Mouse (Mus musculus) right cerebral cortex, postnatal 10 days (tissue): ENCODE results near the gene Ap3b1.

ENCODE experiments used
- DNase-seq, 2 experiments: peaks; one replicate each; pipeline ENCODE4 v3.0.0; 2021; ENCODE audit warnings: low spot score in 2 of 2

Ap3b1 gene

GRCm38 (mm10) chr13:94537336-94537735 is 178.6 kb downstream of the Ap3b1 start:
- no peak for DNase-seq

GRCm38 (mm10) chr13:94539851-94540646 is 181.3 kb downstream of the Ap3b1 start:
- no peak for DNase-seq

- no peak for DNase-seq
Measured at GRCm38 (mm10) chr13:94542061-94542460, 183.3 kb downstream of the Ap3b1 start.

- DNase-seq: no peak
Measured at GRCm38 (mm10) chr13:94544211-94544610, 185.5 kb downstream of the Ap3b1 start.

- no peak for DNase-seq
Measured at GRCm38 (mm10) chr13:94545739-94546138, 187.0 kb downstream of the Ap3b1 start.

- no peak for DNase-seq
Measured at GRCm38 (mm10) chr13:94546246-94546645, 187.5 kb downstream of the Ap3b1 start.

GRCm38 (mm10) chr13:94549580-94549979 is 190.8 kb downstream of the Ap3b1 start:
- no peak for DNase-seq

- no peak for DNase-seq
Measured at GRCm38 (mm10) chr13:94550037-94550436, 191.3 kb downstream of the Ap3b1 start.

GRCm38 (mm10) chr13:94560011-94560410 is 201.3 kb downstream of the Ap3b1 start:
- peak; percentile 78 to 87 for DNase-seq

GRCm38 (mm10) chr13:94560878-94561277 is 202.1 kb downstream of the Ap3b1 start:
- no peak for DNase-seq

- no peak for DNase-seq
Measured at GRCm38 (mm10) chr13:94562652-94563339, 204.0 kb downstream of the Ap3b1 start.

GRCm38 (mm10) chr13:94563836-94564235 is 205.1 kb downstream of the Ap3b1 start:
- DNase-seq: no peak

- DNase-seq: no peak
Measured at GRCm38 (mm10) chr13:94564351-94564994, 205.7 kb downstream of the Ap3b1 start.

GRCm38 (mm10) chr13:94565176-94565575 is 206.4 kb downstream of the Ap3b1 start:
- no peak for DNase-seq

- no peak for DNase-seq
Measured at GRCm38 (mm10) chr13:94565616-94566015, 206.9 kb downstream of the Ap3b1 start.

- no peak for DNase-seq
Measured at GRCm38 (mm10) chr13:94567739-94568138, 209.0 kb downstream of the Ap3b1 start.

GRCm38 (mm10) chr13:94571001-94571400 is 212.2 kb downstream of the Ap3b1 start:
- peak in 1 of 2 experiments; percentile 10 for DNase-seq

- DNase-seq: peak in 1 of 2 experiments; percentile 45
Measured at GRCm38 (mm10) chr13:94573356-94573755, 214.6 kb downstream of the Ap3b1 start.

GRCm38 (mm10) chr13:94573833-94574232 is 215.1 kb downstream of the Ap3b1 start:
- DNase-seq: peak in 1 of 2 experiments; percentile 12

GRCm38 (mm10) chr13:94575607-94576398 is 217.0 kb downstream of the Ap3b1 start:
- DNase-seq: peak in 1 of 2 experiments; percentile 28

GRCm38 (mm10) chr13:94576399-94577176 is 217.8 kb downstream of the Ap3b1 start:
- DNase-seq: peak in 1 of 2 experiments; percentile 17
